Comparison of ENCODE assay signal across 19 mouse cellular contexts in genomic region chr15:95921072-95921471, GRCm38 (mm10).
"Had no signal": no experiment of that assay in that cellular context is flagged by ENCODE, and none has a peak within 500 bp of the region (broad histone marks: within the 10 kb centered on the region; RNA-seq: fewer than 3 reads in every experiment).

No protein-coding gene starts in this region.

- H3K9ac ChIP-seq: liver, embryonic 15.5 days; liver, postnatal 0 days; lung, embryonic 15.5 days; midbrain, embryonic 12.5 days; neural tube, embryonic 13.5 days; neural tube, embryonic 15.5 days; stomach, embryonic 15.5 days had no signal

- H3K27me3 ChIP-seq: liver, embryonic 15.5 days; lung, embryonic 15.5 days; midbrain, embryonic 12.5 days; neural tube, embryonic 13.5 days; neural tube, embryonic 15.5 days; stomach, embryonic 15.5 days had no signal

- H3K4me3 ChIP-seq: liver, embryonic 15.5 days; lung, embryonic 15.5 days; midbrain, embryonic 12.5 days; myocyte; neural tube, embryonic 13.5 days; neural tube, embryonic 15.5 days; stomach, embryonic 15.5 days had no signal

- ATAC-seq: lung, postnatal 0 days; midbrain, embryonic 16.5 days had no signal

- H3K4me1 ChIP-seq: lung, embryonic 15.5 days; neural tube, embryonic 13.5 days; stomach, embryonic 15.5 days had no signal

- DNase-seq: liver, postnatal 0 days; lung, adult 2 months; lung, postnatal 14 days; lung, postnatal 4 days; midbrain, embryonic 14.5 days; right cerebral cortex, postnatal 14 days; thymus, adult 2 months; thymus, postnatal 25 days; thymus, postnatal 4 days had no signal

- H3K4me2 ChIP-seq: liver, embryonic 15.5 days; lung, embryonic 15.5 days; midbrain, embryonic 12.5 days; neural tube, embryonic 13.5 days; neural tube, embryonic 15.5 days; stomach, embryonic 15.5 days had no signal

- H3K9me3 ChIP-seq: liver, embryonic 15.5 days; lung, embryonic 15.5 days; midbrain, embryonic 12.5 days; neural tube, embryonic 13.5 days; neural tube, embryonic 15.5 days; stomach, embryonic 15.5 days had no signal

- H3K36me3 ChIP-seq: stomach, embryonic 15.5 days had no signal

- H3K27ac ChIP-seq: liver, embryonic 15.5 days; lung, embryonic 15.5 days; midbrain, embryonic 12.5 days; neural tube, embryonic 13.5 days; neural tube, embryonic 15.5 days; stomach, embryonic 15.5 days; stomach, postnatal 0 days had no signal
